Mouse (Mus musculus) olfactory bulb, adult 2 months (tissue): Measurements from ENCODE around the gene Ehbp1l1.

Experiments used
- CTCF ChIP-seq: fragments of 200-500 bp; IDR thresholded peaks from 2 replicates; pipeline ENCODE4 v1.5.1; 2012; ENCODE audit warnings: low read depth, mild to moderate bottlenecking, low read length, moderate library complexity; ENCODE audit not compliant: insufficient read depth
- POLR2A ChIP-seq: fragments of 200-500 bp; IDR thresholded peaks from 2 replicates; pipeline ENCODE4 v1.6.1; 2012; ENCODE audit warnings: mild to moderate bottlenecking, low read depth, low read length, moderate library complexity; ENCODE audit not compliant: insufficient read depth

DNA sequence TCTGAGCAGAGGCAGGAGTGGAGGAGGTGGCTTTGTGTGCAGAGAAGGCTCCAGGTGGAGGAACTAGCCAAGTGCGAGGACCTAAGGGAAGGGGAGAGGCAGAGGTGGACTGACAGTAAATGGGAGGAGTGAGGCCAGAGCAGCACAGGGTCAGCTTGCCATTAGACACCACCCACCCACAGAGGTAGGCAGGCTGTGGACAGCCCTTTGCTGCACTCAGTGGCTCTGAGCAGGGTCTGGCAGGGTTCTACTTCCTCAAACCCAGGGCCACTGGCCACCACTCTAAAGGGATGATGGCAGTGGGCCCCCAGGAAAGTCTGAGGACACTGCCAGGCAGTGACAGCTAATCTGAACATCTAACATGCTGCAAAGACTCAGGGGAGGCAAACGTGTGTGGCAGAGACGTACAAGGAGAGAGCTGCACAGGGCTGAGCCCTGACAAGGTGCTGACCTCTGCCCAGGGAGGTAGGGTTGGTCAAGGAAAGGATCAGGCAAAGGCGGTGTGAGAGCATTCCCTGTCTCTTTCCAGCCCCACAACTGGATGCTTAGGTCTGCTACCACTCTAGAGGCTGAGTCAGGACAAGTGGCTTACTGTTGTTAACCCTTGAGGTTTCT is 2.1 kb downstream of the Ehbp1l1 start:
- TF ChIP-seq CTCF (no peak), POLR2A (no peak)
